Mouse (Mus musculus) embryo, embryonic 11.5 days (tissue): ENCODE results near the gene Olfr967.
"Not testable (repeated sequence)": the region's sequence is repeated elsewhere in the genome, so short reads cannot be mapped to it uniquely, and the experiment has no call there.

Experiments
- DNase-seq: peaks from one replicate; pipeline ENCODE4 v3.0.0-alpha.2; 2012; ENCODE audit warnings: low read depth, low spot score

The Olfr967 gene

GRCm38 (mm10) chr9:39745949-39746348 is at the start of gene Olfr967:
Olfr967 (plus strand) TSS chr9:39746249.
- DNase-seq = no peak

- DNase-seq = not testable (repeated sequence)
Observed at GRCm38 (mm10) chr9:39701123-39701522, 44.9 kb upstream of the Olfr967 start.

- DNase-seq = no peak
Observed at GRCm38 (mm10) chr9:39707017-39707416, 39.0 kb upstream of the Olfr967 start, which contains the start of gene Olfr149. Olfr149 (minus strand) TSS chr9:39707117.

GRCm38 (mm10) chr9:39708958-39709357 is 37.1 kb upstream of the Olfr967 start:
- DNase-seq = no peak

GRCm38 (mm10) chr9:39711053-39711452 is 35.0 kb upstream of the Olfr967 start, which contains the start of gene Olfr965:
Olfr965 (plus strand) TSS chr9:39711353.
- no peak for DNase-seq

- no peak for DNase-seq
Observed at GRCm38 (mm10) chr9:39730678-39731077, 15.4 kb upstream of the Olfr967 start, which contains the start of gene Olfr150. Olfr150 (plus strand) TSS chr9:39730978.

GRCm38 (mm10) chr9:39740741-39741140 is 5.3 kb upstream of the Olfr967 start:
- no peak for DNase-seq

GRCm38 (mm10) chr9:39746428-39746827 is 379 bp downstream of the Olfr967 start:
- no peak for DNase-seq

- DNase-seq = no peak
Observed at GRCm38 (mm10) chr9:39783153-39783552, 37.1 kb downstream of the Olfr967 start, which contains the start of gene Olfr968. Olfr968 (minus strand) TSS chr9:39783253.

GRCm38 (mm10) chr9:39790558-39790957 is 44.5 kb downstream of the Olfr967 start, which contains the start of gene Olfr969:
Olfr969 (plus strand) TSS chr9:39790945.
- DNase-seq = no peak
